Mouse (Mus musculus) kidney, postnatal 25 days (tissue): Measurements from ENCODE around the gene Rai1.
A peak's percentile ranks its signal among the peaks of the same experiment; 100 is the strongest.

ENCODE experiments used
- DNase-seq, 2 experiments: peaks; one replicate each; pipeline ENCODE4 v3.0.0; 2021; ENCODE audit warnings: mixed read lengths in 2 of 2

The Rai1 gene

GRCm38 (mm10) chr11:60127863-60128512, 23.2 kb downstream of the Rai1 start:
- DNase-seq, result no peak

- no peak for DNase-seq
These were observed 25.7 kb downstream of the Rai1 start for GRCm38 (mm10) chr11:60130516-60130915.

- DNase-seq, result no peak
These were observed 27.2 kb downstream of the Rai1 start for GRCm38 (mm10) chr11:60132061-60132460.

- no peak for DNase-seq
These were observed 31.7 kb downstream of the Rai1 start for GRCm38 (mm10) chr11:60136491-60136890.

GRCm38 (mm10) chr11:60137170-60137569, 32.4 kb downstream of the Rai1 start:
- DNase-seq, result no peak

- peak in 1 of 2 experiments; percentile 13 for DNase-seq
These were observed 34.4 kb downstream of the Rai1 start for GRCm38 (mm10) chr11:60139141-60139733.

GRCm38 (mm10) chr11:60139734-60140371, 35.0 kb downstream of the Rai1 start:
- peak; percentile 43 to 53 for DNase-seq

- no peak for DNase-seq
These were observed 35.9 kb downstream of the Rai1 start for GRCm38 (mm10) chr11:60140586-60141284.

- DNase-seq, result no peak
These were observed 36.4 kb downstream of the Rai1 start for GRCm38 (mm10) chr11:60141285-60141608.

GRCm38 (mm10) chr11:60143086-60143485, 38.3 kb downstream of the Rai1 start:
- DNase-seq, result no peak

- no peak for DNase-seq
These were observed 41.4 kb downstream of the Rai1 start for GRCm38 (mm10) chr11:60146170-60146569.

GRCm38 (mm10) chr11:60148591-60148990, 43.8 kb downstream of the Rai1 start:
- no peak for DNase-seq

GRCm38 (mm10) chr11:60149086-60149485, 44.3 kb downstream of the Rai1 start:
- no peak for DNase-seq

GRCm38 (mm10) chr11:60150677-60151076, 45.9 kb downstream of the Rai1 start:
- DNase-seq, result peak in 1 of 2 experiments; percentile 52

- DNase-seq, result no peak
These were observed 47.5 kb downstream of the Rai1 start for GRCm38 (mm10) chr11:60152339-60152738.

- no peak for DNase-seq
These were observed 49.1 kb downstream of the Rai1 start for GRCm38 (mm10) chr11:60153936-60154335.

- DNase-seq, result no peak
These were observed 50.9 kb downstream of the Rai1 start for GRCm38 (mm10) chr11:60155690-60156089.

- DNase-seq, result no peak
These were observed 53.5 kb downstream of the Rai1 start for GRCm38 (mm10) chr11:60158271-60158670.

- no peak for DNase-seq
These were observed 55.1 kb downstream of the Rai1 start for GRCm38 (mm10) chr11:60159955-60160354.

- DNase-seq, result no peak
These were observed 55.8 kb downstream of the Rai1 start for GRCm38 (mm10) chr11:60160454-60161114.

- no peak for DNase-seq
These were observed 56.5 kb downstream of the Rai1 start for GRCm38 (mm10) chr11:60161146-60161874.

- DNase-seq, result no peak
These were observed 57.7 kb downstream of the Rai1 start for GRCm38 (mm10) chr11:60162547-60162946.
